Mouse (Mus musculus): ENCODE results near the gene Matk.

DNA sequence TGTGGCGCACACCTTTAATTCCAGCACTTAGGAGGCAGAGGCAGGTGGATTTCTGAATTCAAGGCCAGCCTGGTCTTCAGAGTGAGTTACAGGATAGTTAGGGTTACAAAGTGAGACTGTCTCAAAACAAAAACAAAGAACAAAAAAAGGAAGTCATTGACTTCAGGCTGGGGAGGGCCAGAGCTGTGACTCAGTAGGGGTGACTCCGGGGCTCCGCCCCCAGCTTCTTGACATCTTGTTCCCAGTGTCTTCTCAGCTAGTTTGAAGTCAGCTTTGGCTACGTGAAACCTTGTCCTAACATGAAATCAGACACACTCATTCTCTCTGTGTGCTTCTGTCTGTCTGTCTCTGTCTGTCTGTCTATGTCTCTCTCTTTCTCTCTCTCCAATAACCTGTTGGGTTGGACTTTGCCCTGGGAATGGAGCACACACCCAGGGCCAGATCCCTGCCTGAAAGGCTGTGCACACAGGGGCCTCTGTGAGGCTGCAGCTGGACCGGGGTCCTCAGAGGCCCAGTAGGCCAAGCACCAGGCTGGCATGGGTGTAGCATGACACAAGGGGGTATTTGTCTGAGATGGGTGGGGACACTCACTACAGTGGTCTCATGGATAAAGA lies 31.2 kb upstream of the Matk start:
- TF ChIP-seq POLR2A (IDR thresholded peaks at IDR 0.05; ENCODE audit: borderline replicate concordance, extremely low read depth, low read depth, low read length) (no peak), CTCF (IDR thresholded peaks at IDR 0.05; ENCODE audit: insufficient read depth, low read length) (no peak)

Measured in lung, adult 2 months (tissue).